Mouse (Mus musculus): ENCODE data around the gene Cyp2w1.
"Not testable (repeated sequence)": the region's sequence is repeated elsewhere in the genome, so short reads cannot be mapped to it uniquely, and the experiment has no call there.

The Cyp2w1 gene

DNA sequence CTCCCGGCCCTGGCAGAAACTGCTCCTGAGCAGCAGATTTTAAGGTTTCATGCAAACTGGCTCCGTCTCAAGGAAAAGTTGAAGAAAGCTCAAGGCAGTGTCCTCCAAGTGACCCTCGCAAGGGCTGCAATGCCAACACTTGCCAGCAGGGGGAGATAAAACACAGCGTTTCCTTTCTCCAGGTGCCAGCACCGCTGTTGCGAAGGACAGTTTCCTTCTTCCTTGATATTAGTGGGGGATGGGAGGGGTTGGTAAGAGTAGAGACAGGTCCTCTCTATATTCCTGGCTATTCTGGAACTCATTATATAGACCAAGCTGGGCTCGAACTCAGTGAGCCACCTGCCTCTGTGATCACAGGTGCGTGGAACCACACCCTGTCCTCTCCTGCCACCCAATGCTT, 20.7 kb upstream of the Cyp2w1 start:
- DNase-seq (ENCODE audit: low read depth in 2 of 2, low spot score in 2 of 2) = peak; percentile 58 to 64

DNA sequence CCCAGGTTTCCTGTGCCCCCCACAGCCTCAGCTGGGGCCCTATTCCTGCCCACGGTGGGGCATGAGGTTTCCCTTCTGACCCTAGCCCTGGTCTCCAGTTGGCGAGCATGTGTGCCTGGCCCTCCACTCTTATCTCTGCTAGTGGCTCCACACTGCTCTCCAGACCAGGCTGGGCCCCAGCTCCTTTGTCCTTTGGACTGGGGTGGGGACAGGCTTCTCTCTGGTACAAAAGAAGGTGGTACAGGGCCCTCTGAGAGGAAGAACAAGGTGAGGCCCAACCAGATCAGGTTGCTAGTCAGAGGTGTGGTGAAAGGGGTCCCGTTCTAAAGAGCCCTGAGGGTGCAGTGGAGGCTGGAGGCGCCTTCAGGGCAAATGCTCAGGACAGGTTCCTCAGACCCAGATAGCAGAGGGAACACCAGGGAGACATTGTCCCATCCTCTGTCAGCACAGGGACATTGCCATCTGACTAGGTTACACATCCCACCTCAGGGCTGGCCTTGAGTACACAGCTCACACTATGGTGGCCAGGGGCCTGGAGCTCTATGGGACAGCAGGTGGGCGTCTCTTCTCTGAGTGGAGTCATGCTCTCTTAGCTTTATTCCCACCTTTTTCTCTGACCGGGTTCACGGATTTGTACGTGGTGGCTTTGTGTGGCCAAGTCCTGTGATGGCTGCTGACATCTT, 19.7 kb upstream of the Cyp2w1 start:
- no peak for DNase-seq (ENCODE audit: low read depth in 2 of 2, low spot score in 2 of 2)

DNA sequence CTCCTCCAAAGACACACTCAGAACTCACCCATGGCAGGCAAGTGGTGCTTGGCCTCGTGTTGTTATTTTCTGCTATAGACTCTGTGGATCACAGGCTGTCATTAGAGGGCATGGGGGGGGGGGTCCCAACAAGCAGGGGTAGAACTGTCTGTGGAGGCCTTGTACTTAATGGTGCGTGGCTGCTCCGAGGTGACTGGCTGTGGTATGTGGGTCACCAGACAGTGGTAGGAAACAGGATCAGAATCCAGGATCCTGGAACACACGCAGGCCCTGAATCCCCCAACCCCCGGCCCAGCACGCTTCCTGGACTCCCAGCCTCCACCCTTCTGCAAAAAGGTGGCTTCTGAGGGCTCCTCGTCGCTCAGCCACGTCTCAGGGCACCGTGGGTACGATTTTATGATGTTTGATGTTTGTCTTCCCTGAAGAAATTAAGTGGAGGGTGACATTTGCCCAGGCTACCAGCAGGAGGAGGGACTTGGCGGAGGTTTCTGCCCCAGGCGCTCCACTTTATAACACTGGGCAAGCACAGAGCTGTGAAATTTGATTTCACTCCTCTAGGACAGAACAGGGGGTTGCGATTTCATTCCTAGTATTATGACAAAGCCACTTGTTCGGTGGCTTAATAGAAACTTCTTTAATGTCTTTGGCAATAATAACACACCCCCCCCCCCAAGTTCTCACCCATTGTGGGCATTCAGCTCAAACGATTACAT, 19.0 kb upstream of the Cyp2w1 start:
- no peak for DNase-seq (ENCODE audit: low read depth in 2 of 2, low spot score in 2 of 2)

DNA sequence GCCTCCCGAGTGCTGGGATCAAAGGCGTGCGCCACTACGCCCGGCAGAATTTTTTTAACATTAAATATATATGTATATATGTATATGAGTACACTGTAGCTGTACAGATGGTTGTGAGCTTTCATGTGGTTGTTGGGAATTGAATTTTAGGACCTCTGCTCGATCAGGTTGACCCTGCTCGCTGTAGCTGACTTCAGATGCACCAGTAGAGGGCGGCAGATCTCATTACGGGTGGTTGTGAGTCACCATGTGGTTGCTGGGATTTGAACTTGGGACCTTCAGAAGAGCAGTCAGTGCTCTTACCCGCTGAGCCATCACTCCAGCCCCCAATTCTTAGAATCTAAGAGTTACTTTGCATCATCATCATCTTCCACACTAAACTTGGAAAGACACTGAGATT, 18.0 kb upstream of the Cyp2w1 start:
- not testable (repeated sequence) for DNase-seq (ENCODE audit: low read depth in 2 of 2, low spot score in 2 of 2)

DNA sequence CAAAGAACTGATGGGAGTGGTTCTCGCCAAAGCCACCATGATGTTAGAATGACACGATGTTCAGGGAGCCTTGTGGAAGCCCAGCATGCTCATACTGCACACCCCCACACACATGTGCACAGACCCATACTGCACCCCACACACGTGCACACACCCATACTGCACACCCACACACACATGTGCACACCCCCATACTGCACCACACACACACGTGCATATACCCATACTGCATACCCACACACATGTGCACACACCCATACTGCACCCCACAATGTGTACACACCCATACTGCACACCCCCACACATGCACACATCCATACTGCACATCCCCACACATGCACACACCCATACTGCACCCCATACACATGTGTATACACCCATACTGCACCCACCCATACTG, 16.8 kb upstream of the Cyp2w1 start:
- no peak for DNase-seq (ENCODE audit: low read depth in 2 of 2, low spot score in 2 of 2)

DNA sequence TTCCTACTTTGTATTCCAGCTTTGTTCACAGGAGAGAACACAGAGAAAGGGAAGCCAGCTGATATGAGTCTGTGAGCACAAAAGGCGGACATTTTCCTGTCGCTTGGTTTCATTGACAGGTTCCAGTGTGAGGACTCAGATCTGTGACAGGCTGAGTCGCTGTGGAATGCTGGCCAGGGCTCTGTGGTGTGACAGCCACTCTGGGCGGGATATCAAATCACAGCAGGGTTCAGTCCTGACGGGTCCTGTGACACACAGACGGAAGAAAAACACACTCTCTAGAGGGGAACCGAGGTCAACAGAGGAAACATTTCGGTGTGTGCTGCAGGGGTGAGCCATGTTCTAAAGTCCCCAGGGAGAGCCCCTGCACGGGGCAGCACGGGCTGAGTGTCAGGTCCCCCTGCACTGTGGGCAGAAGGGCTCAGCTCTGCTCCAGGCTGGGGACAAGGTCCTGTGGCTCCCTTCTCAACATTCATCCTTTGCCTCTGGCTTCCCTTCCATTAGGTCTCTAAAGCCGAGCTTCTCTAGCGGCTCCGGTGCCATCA, 14.5 kb upstream of the Cyp2w1 start:
- DNase-seq (ENCODE audit: low read depth in 2 of 2, low spot score in 2 of 2) = no peak

DNA sequence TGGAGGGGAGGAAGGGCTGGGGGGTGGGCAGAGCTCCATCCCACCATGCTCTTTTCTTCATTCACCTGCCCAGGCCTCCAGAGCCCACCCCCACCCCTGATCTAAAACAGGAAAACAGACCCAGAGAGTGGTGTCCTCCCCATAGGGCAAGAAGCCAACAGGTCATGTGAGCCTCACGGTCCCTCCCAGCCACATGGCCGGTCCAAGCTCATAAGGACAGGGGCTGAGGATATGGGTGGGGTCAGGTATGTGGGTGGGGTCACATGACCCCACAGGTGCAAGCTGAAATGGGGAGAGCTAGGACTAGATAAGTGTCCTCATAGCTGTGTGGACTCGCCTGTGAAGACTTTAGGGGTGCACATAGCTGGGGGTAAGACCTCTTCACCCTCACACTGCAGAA, 14.0 kb upstream of the Cyp2w1 start:
- no peak for DNase-seq (ENCODE audit: low read depth in 2 of 2, low spot score in 2 of 2)

DNA sequence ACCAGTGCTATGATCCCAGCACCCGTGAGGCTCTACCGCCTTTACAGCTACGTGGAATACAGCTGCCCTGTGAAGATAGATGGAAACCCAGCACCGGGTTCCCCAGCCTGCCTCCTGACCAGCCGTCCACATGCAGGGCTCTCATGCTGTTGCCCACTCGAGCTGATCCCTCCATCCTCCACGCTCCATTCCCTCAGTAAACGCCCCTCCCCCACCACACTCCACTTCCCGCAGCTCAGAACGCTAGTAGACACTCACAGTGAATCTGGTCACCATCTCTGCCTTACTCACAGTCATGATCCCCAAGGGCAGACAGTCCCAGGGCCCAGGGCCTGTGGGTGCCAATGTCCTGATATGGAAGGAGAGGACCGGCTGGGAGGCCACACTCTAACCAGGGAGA, 13.5 kb upstream of the Cyp2w1 start:
- DNase-seq (ENCODE audit: low read depth in 2 of 2, low spot score in 2 of 2) = no peak

DNA sequence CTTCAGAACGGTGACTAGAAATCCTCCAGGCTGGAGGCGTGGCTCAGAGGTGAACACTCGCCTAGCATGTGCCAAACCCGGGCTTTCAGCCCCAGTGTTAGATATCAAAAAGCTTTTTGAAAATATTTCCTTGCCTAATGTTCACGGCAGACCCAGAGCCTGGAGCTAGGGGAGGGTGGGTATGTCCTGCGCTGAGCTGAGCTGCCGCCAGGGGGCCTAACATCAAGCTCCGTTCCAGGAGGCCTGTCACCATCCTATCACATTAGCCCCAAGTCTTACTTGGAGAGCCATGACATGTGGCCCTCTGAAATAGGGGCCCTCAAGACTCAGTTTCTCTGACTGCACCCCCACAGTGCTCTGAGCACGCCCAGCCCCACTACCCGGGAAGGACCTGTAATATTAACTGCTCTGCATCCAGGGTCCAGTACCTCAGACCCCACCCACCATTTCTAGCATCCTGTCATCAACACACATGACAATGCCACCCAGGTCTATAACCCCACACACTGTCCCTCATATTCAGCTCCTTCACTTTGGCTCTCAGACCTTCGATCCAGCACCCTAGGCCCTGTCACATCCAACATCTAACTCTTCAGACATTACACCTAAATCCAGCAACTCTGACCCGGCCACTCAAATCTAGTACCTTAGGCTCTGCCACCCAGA, 8.3 kb upstream of the Cyp2w1 start:
- DNase-seq (ENCODE audit: low read depth in 2 of 2, low spot score in 2 of 2) = peak; percentile 70 to 78

DNA sequence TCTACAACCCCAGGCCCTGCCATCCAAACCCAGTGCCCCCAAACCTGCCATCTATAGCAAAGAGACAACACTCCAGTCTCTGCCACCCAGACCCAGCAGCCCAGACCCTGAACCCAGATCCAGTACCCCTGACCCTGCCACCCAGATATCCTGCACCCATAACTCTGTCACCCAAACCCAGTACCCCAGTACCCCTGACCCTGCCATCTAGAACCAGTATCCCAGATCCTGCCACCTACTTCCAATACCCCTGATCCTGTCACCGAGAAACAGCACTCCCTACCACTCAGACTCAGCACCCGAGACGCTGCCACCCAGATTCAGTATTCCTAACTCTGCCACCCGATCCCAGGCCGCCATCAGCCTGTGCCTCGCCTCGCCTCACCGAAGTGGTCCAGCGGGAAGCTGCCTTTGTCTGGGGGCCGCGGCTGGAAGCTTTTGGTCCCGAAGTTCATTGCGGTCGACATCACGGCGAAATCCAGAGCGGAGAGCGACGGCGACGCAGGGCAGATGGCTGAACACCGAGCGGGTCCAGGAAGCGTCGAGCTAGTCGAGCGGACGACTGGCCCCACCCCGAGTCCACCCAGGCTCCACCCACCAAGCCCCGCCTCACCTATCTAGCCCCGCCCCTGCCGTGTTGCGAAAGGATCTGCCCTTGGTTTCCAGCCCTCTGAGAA, 7.6 kb upstream of the Cyp2w1 start:
- DNase-seq (ENCODE audit: low read depth in 2 of 2, low spot score in 2 of 2) = peak; percentile 91 to 97

DNA sequence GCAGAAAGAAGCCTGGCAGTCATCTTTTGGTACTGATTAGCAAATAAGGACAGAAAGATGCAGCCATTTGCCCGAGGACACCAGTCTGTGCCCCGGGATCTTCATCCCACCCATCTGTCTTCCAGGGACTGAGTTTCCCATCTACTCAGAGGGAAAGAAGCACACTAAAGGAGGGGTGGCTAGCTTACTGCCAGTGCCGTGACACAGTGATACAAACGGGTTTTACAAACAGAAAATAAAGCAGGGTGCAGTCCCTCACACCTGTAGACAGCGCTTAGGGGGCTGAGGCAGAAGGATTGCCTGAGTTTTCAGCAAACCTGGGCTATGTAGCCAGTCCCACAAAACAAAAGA, 7.1 kb upstream of the Cyp2w1 start:
- no peak for DNase-seq (ENCODE audit: low read depth in 2 of 2, low spot score in 2 of 2)

DNA sequence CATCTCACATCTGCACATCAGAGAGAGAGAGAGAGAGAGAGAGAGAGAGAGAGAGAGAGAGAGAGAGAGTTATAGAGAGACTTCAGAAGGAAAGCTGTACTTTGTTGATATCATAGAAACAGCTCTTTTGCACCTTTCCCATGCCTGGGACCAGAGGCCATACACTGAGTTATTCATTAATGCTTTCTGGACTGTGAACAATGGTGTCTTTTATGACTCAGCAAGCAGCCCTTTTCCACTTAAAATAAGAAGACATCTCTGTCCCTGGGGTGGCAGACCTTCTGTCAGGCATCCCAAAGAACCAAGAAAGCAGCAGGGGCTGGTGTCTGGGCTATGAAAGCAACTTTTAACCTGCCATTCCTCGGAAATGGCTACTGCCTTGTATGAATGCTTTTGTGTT, 5.2 kb upstream of the Cyp2w1 start:
- no peak for DNase-seq (ENCODE audit: low read depth in 2 of 2, low spot score in 2 of 2)

DNA sequence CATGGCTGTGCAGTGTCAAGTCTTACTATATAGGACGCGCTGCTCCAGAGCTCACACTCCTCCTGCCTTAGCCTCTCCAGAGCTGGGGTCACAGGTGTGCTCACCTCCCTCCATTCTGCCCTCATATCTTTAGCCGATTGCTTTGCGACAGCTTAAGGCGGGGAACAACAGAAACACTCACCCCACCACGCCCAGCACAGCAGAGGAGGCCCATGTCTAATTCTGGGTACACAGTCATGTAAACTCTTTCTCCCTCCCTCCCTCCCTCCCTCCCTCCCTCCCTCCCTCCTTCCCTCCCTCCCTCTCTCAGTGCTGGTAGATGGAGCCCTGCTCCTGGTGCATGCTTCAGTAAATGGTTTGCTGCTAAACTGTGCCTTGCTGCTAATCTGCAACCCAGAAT, 2.7 kb upstream of the Cyp2w1 start:
- DNase-seq (ENCODE audit: low read depth in 2 of 2, low spot score in 2 of 2) = no peak

DNA sequence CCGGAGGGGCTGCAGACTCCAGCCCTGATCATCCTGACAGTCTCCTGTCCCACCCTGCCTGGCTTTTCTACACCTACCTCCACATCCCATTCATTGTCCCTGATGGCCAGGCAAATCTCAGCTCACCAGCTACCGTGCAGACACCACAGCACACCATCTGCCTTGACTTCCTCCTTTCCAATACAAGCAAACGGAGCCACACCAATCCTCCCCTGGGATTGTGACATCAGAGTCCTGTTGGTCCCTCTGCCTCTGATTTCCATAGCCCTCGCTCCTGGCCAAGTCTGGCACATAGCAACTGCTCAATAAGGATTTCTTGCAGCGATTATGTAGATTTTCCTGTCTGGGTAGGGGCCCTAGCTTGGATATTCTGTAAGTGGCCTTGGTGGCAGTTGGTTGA, 1.3 kb upstream of the Cyp2w1 start, which contains the start of gene Cox19:
TSS of gene Cox19 (minus strand) at position 285 of the 400 bp plus-strand sequence.
- DNase-seq (ENCODE audit: low read depth in 2 of 2, low spot score in 2 of 2) = no peak

DNA sequence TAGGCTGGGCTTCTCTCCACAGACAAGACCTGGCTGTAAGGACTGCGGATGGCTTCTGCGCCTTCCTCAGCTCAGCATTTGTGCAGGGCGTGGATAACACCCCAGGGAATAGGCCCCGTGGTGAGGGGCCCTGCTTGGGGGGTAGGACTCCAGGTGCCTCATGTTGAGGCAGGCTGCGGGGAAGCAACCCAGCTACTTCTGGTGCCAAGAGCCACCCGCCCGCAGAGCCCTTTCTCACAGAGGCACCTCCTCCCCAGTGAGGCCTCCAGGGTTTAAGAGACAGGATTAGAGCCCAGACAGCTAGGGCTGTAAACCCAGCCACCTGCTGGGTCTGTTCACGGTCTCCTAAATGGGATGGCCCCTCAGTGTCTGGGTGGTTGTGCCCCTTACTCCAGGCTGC, 789 bp upstream of the Cyp2w1 start:
- DNase-seq (ENCODE audit: low read depth in 2 of 2, low spot score in 2 of 2) = no peak

DNA sequence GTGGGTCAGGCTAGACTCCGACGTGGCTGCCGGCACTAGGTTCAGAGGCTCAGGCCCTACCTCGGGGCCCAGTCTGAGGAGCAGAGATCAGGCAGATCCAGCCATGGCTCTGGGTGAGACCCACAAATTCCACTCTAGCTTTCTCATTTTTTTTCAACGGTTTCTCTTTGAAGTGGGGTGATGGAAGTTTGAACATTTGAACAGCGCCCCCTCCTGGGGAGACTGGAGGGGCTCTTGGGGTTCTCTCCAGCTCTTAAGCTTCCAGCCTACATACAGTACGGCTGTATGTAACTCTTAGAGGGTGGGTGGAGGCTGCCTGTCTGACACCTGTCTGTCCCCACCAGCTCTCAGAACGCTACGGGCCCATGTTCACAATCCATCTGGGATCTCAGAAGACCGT, 1.1 kb downstream of the Cyp2w1 start:
- peak; percentile 36 to 43 for DNase-seq (ENCODE audit: low read depth in 2 of 2, low spot score in 2 of 2)

DNA sequence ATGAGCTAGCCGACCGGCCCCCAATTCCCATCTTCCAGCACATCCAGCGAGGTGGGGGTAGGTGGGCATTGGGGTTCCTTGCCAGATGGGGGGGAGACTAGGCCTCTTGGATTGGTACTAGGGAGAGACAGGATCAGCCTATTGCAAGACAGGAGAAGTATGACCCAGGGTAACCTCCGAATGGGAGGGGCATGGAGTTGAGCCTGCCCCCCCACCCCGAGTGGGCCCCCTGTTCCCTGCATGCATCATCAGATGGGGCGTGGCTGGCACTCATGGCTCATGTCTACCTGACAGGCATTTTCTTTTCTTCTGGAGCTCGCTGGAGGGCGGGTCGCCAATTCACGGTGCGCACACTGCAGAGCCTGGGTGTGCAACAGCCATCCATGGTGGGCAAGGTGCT, 1.5 kb downstream of the Cyp2w1 start:
- no peak for DNase-seq (ENCODE audit: low read depth in 2 of 2, low spot score in 2 of 2)

DNA sequence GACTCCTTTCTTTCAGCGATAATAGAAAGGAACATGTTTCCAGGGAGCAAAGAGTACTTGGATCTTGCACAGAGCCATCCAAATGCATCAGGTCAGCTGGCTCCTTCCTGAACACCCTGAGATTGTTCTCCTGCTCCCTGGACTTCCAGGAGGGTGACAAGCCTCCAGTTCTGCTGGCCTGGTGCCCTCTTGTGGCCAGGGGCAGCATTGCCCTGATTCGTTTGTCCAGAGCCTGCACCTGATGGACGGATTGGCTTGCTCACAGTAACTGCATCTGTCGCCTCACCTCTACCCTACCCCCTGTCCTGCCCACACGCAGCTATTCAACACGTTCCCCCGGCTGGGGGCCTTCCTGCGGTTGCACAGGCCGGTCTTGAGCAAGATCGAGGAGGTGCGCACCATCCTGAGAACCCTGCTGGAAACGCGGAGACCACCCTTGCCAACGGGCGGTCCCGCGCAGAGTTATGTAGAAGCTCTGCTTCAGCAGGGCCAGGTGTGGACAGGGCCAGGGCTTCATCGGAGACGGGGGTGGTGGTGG, 2.9 kb downstream of the Cyp2w1 start:
- peak; percentile 48 to 66 for DNase-seq (ENCODE audit: low read depth in 2 of 2, low spot score in 2 of 2)

DNA sequence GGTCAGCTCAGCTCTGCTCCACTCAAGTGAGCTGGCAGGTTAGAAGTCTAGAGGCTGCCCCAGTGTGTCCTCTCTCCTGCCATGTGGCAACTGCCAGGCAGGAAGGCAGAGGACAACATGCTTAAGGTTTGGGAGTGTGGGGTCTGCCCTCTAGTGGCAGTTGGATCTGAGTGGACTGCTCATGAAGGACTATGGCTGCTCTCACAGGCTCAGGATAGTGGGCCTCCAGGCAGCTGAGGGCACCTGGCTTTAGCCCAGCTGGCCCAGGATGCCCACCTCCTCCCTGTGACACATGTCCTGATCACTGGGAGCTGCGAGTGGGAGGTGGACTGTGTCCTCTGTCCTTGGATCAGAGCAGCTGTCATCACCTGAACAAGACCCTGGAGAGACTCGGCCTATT, 6.2 kb downstream of the Cyp2w1 start:
- peak in 1 of 2 experiments; percentile 33 for DNase-seq (ENCODE audit: low read depth in 2 of 2, low spot score in 2 of 2)

DNA sequence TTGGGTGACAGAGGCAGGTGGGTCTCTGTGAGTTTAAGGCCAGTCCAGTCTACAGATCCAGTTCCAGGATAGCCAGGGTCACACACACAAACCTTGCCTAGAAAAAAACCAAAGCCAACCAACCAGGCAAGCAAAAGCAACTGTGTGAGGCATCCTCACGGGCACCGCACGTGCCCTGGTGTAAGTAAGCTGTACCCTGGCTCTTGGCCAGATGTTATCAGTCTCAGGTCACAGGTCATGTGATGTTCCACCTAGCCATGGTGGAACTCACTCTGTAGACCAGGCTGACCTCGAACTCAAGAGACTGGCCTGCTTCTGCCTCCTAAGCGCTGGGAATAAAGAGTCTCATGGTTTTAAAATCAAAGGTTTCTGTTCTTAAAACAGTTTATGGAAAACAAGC, 6.8 kb downstream of the Cyp2w1 start:
- DNase-seq (ENCODE audit: low read depth in 2 of 2, low spot score in 2 of 2) = no peak

DNA sequence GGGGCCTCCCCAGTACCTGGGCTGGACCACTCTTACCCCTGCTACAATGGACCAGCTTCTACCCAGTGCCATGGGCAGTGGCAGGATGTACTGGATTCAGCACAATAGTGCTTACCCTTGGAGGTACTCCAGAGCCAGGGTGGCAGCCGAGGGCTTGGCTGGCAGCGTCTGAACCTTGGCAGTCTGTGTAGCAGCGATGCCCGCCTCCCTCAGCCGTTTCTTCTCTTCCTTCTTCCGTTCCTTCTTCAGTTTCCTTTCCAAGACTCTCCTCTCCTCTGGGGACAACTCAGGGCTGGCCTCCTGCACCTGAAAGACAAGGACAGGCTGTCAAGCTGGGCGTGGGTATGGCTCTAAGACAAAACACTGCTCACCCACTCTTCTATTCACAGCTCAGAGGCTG, 11.4 kb downstream of the Cyp2w1 start:
- no peak for DNase-seq (ENCODE audit: low read depth in 2 of 2, low spot score in 2 of 2)
